In genomic region chr7:16809739-16810138, GRCm38 (mm10) we compare ENCODE assay signal across 8 mouse cellular contexts. TPM values are rescaled to one million over a fixed set of nuclear protein-coding genes. Genes with fewer than 3 reads are reported as not detected.
DNase-seq lines count a peak whose midpoint lies in the region; ATAC-seq lines count a peak whose summit lies in the region.

No protein-coding gene starts in this region.

- peak; percentile 66 for DNase-seq in adrenal gland, adult 2 months
- peak; percentile 80 for DNase-seq in embryo, embryonic 11 days
- DNase-seq in kidney, postnatal 4 days: peak; percentile 82 to 85
- DNase-seq in lung, postnatal 10 days: peak; percentile 84
- DNase-seq in right cerebral cortex, adult 18-20 months: peak; percentile 75
- peak; percentile 47 to 77 for DNase-seq in urinary bladder, postnatal 4 days (ENCODE audit: low spot score in 2 of 2)

- peak; percentile 63 for ATAC-seq in CD4-positive, CD25-positive, alpha-beta regulatory T cell, adult 4 months
- ATAC-seq in granulocyte monocyte progenitor cell, adult 5-6 weeks (replicated peaks; ENCODE audit: poor library complexity, severe bottlenecking): peak; percentile 58

RNA-seq across cellular contexts. Expression of gene Strn4, which starts 6.0 kb away (rescaled TPM):
- polyA plus RNA-seq in CD4-positive, CD25-positive, alpha-beta regulatory T cell, adult 4 months (2017; shearing (Covaris generic)): 10 to 100 TPM; 19.2 TPM
- 10 to 100 TPM; 58.9 to 64.1 TPM for total RNA-seq in adrenal gland, adult 2 months (2021)
- polyA plus RNA-seq in adrenal gland, adult 2 months (2012; rRNA removed): 121 and 138 TPM in 2 replicates
- total RNA-seq in granulocyte monocyte progenitor cell, adult 5-6 weeks (2014; fragmentation: Nextera tagmentation): 36.8 and 50.4 TPM in 2 replicates
- total RNA-seq in granulocyte monocyte progenitor cell, adult 5-6 weeks (2017): 47.0 and 63.5 TPM in 2 replicates

RNA-seq across cellular contexts. Expression of gene Fkrp, which starts 6.8 kb away (rescaled TPM):
- 10 to 100 TPM in 1 of 2 experiments, 1 to 10 TPM in 1; 6.8 to 11.2 TPM for polyA plus RNA-seq in CD4-positive, CD25-positive, alpha-beta regulatory T cell, adult 4 months (2017; shearing (Covaris generic))
- total RNA-seq in adrenal gland, adult 2 months (2021): 10 to 100 TPM; 23.9 to 29.5 TPM
- 46.3 and 49.6 TPM in 2 replicates for polyA plus RNA-seq in adrenal gland, adult 2 months (2012; rRNA removed)
- total RNA-seq in granulocyte monocyte progenitor cell, adult 5-6 weeks (2014; fragmentation: Nextera tagmentation): 8.1 and 10.5 TPM in 2 replicates
- total RNA-seq in granulocyte monocyte progenitor cell, adult 5-6 weeks (2017): 9.3 and 11.0 TPM in 2 replicates

RNA-seq across cellular contexts. Expression of gene Slc1a5, which starts 28.6 kb away (rescaled TPM):
- polyA plus RNA-seq in CD4-positive, CD25-positive, alpha-beta regulatory T cell, adult 4 months (2017; shearing (Covaris generic)): 100 to 1,000 TPM; 142 to 182 TPM
- 100 to 1,000 TPM; 144 to 291 TPM for total RNA-seq in adrenal gland, adult 2 months (2021)
- polyA plus RNA-seq in adrenal gland, adult 2 months (2012; rRNA removed): 220 and 344 TPM in 2 replicates
- total RNA-seq in granulocyte monocyte progenitor cell, adult 5-6 weeks (2014; fragmentation: Nextera tagmentation): 110 and 118 TPM in 2 replicates
- 46.4 and 47.2 TPM in 2 replicates for total RNA-seq in granulocyte monocyte progenitor cell, adult 5-6 weeks (2017)

RNA-seq across cellular contexts. Expression of gene Prkd2, which starts 33.0 kb away (rescaled TPM):
- polyA plus RNA-seq in CD4-positive, CD25-positive, alpha-beta regulatory T cell, adult 4 months (2017; shearing (Covaris generic)): 10 to 100 TPM; 57.3 to 60.0 TPM
- 10 to 100 TPM; 16.0 to 18.4 TPM for total RNA-seq in adrenal gland, adult 2 months (2021)
- polyA plus RNA-seq in adrenal gland, adult 2 months (2012; rRNA removed): 39.2 and 47.2 TPM in 2 replicates
- 9.6 and 14.6 TPM in 2 replicates for total RNA-seq in granulocyte monocyte progenitor cell, adult 5-6 weeks (2014; fragmentation: Nextera tagmentation)
- 3.4 and 11.9 TPM in 2 replicates for total RNA-seq in granulocyte monocyte progenitor cell, adult 5-6 weeks (2017)

Comparison
In these comparisons a context has a peak if more than half of its experiments do, and no peak if none do; other contexts are left out.
1. Peak in every context shown above with its lines: DNase-seq and ATAC-seq.